8 mouse cellular contexts compared by ENCODE assay signal in the genomic region with DNA sequence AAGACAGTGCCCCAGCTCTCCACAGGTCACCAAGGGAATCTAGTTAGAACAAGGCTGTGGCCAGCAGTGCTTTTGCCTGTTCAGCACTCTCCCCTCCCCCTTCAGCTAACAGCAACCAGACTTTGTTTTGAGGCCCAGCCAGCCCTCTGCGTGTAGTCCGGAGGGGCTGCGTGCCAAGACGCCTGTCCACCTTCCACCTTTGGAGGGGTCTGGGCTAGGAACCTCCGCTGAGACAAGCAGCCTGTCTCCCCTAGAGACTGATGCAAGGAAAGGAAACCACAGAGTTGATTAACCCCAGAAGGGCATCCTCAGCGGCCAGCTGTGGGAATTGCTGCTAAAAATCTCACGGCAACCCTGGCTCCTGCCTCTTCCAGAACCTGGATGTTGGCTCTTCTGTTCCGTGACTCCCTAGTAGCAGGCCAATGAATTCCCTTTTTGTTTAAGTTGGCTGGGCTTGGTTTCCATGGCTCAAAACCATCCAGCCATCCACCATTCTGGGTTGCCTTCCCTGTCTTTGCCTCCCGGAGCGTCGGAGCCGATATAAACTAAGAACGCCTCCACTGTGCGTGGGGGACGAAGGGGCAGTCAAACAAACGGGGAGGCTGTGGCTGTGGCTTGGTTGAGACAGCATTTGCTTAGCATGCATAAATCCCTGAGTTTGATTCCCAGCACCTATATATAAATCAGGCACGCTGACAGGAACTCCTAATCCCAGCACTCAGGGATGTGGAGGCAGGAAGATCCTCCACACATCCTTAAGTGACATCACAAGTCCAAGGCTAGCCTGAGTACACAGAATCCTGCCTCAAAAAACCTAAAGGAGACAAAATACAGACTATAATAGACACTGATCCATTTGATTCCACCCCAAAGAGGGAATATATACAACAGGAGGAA. TPM values are rescaled to one million over a fixed set of nuclear protein-coding genes. Genes with fewer than 3 reads are reported as not detected.
DNase-seq lines count a peak whose midpoint lies in the region; ATAC-seq and TF ChIP-seq lines count a peak whose summit lies in the region.

No protein-coding gene starts in this region.

- H3K9me3 ChIP-seq in embryonic facial prominence, embryonic 10.5 days: no peaks in the 10 kb centered on the region
- H3K9me3 ChIP-seq in heart, embryonic 12.5 days (replicated peaks): no peaks in the 10 kb centered on the region
- no peaks in the 10 kb centered on the region for H3K9me3 ChIP-seq in liver, postnatal 0 days (ENCODE audit: low read length)

- intact Hi-C loops in left cerebral cortex, postnatal 36 days (cut with DNase I): no loop called here
- intact Hi-C loops in left cerebral cortex, postnatal 14 days (cut with DNase I): no loop called here

- peak overlapping the region; percentile 44 for H3K9ac ChIP-seq in heart, embryonic 12.5 days
- no peak overlapping the region for H3K9ac ChIP-seq in liver, postnatal 0 days (replicated peaks)

- peak overlapping the region; percentile 89 for H3K27ac ChIP-seq in embryonic facial prominence, embryonic 10.5 days (replicated peaks)
- H3K27ac ChIP-seq in heart, embryonic 12.5 days (ENCODE audit: poor library complexity, severe bottlenecking): peak overlapping the region; percentile 43
- no peak overlapping the region for H3K27ac ChIP-seq in liver, postnatal 0 days (ENCODE audit: low read depth)

- DNase-seq in left cerebral cortex, postnatal 36 days (ENCODE audit: low spot score in 2 of 2): peak; percentile 23 to 27
- no peak for DNase-seq in left cerebral cortex, postnatal 14 days (ENCODE audit: low spot score in 2 of 2)
- peak; percentile 81 for DNase-seq in embryonic facial prominence, embryonic 10.5 days (ENCODE audit: low spot score)
- no peak for DNase-seq in liver, postnatal 0 days
- no peak for DNase-seq in adrenal gland, adult (ENCODE audit: inconsistent age in 2 of 2, low spot score in 1 of 2)
- no peak for DNase-seq in right cerebral cortex, postnatal 25 days

- peak overlapping the region; percentile 35 for H3K4me2 ChIP-seq in heart, embryonic 12.5 days
- peak overlapping the region; percentile 7; the same call in 1 of the 2 replicates for H3K4me2 ChIP-seq in liver, postnatal 0 days (ENCODE audit: low read depth, low read length)

- no peak for TF ChIP-seq CTCF in liver, postnatal 0 days (IDR thresholded peaks at IDR 0.05; ENCODE audit: low read depth)

- H3K4me3 ChIP-seq in embryonic facial prominence, embryonic 10.5 days: peak overlapping the region; percentile 33; the same call in 1 of the 2 replicates
- H3K4me3 ChIP-seq in heart, embryonic 12.5 days: no peak overlapping the region
- H3K4me3 ChIP-seq in liver, postnatal 0 days (ENCODE audit: low read depth, low read length): no peak overlapping the region

- H3K36me3 ChIP-seq in embryonic facial prominence, embryonic 10.5 days (replicated peaks): no peaks in the 10 kb centered on the region
- no peaks in the 10 kb centered on the region for H3K36me3 ChIP-seq in heart, embryonic 12.5 days
- H3K36me3 ChIP-seq in liver, postnatal 0 days (replicated peaks; ENCODE audit: insufficient read depth, low read length): no peaks in the 10 kb centered on the region

- TF ChIP-seq EP300 in liver, postnatal 0 days (IDR thresholded peaks at IDR 0.05; ENCODE audit: low read depth): no peak

- 39% methylated on average over 17 of the region's 17 CpGs for WGBS in embryonic facial prominence, embryonic 10.5 days
- 54% methylated on average over 17 of the region's 17 CpGs for WGBS in heart, embryonic 12.5 days
- 54% methylated on average over 17 of the region's 17 CpGs for WGBS in liver, postnatal 0 days (ENCODE audit: insufficient replicate concordance)

- no peaks in the 10 kb centered on the region for H3K27me3 ChIP-seq in embryonic facial prominence, embryonic 10.5 days (replicated peaks; ENCODE audit: low read depth, poor library complexity, severe bottlenecking)
- no peaks in the 10 kb centered on the region for H3K27me3 ChIP-seq in heart, embryonic 12.5 days (replicated peaks)
- no peaks in the 10 kb centered on the region for H3K27me3 ChIP-seq in liver, postnatal 0 days (ENCODE audit: insufficient read depth, low read length)

- 0 out of 2 replicates have a peak, but pooled peaks have one; percentile 31 for ATAC-seq in heart, embryonic 12.5 days (ENCODE audit: insufficient number of reproducible peaks, low FRiP score)
- ATAC-seq in liver, postnatal 0 days: no peak
- ATAC-seq in erythroblast, adult 5-6 weeks (replicated peaks; ENCODE audit: low FRiP score, poor library complexity, severe bottlenecking): no peak

- H3K4me1 ChIP-seq in embryonic facial prominence, embryonic 10.5 days: peaks cover 51% of the 10 kb centered on the region
- H3K4me1 ChIP-seq in heart, embryonic 12.5 days (replicated peaks): peaks cover 28% of the 10 kb centered on the region
- H3K4me1 ChIP-seq in liver, postnatal 0 days (ENCODE audit: insufficient read depth): peaks cover 8% of the 10 kb centered on the region

RNA-seq across cellular contexts. Expression of a gene that starts 14.3 kb away (rescaled TPM):
- 10 to 100 TPM; 42.4 to 42.5 TPM for total RNA-seq in left cerebral cortex, postnatal 36 days (2021)
- total RNA-seq in left cerebral cortex, postnatal 14 days (2021): 10 to 100 TPM; 40.6 to 43.4 TPM
- polyA plus RNA-seq in embryonic facial prominence, embryonic 10.5 days (2016; fragmentation: Nextera tagmentation; extraction: Ambion mirVana): 4.8 and 5.1 TPM in 2 replicates
- 5.8 and 7.2 TPM in 2 replicates for polyA plus RNA-seq in heart, embryonic 12.5 days (2016; fragmentation: Nextera tagmentation; extraction: Ambion mirVana)
- polyA plus RNA-seq in liver, postnatal 0 days (2015; fragmentation: Nextera tagmentation; extraction: Ambion mirVana): 1.7 TPM in 2 replicates
- 3.7 and 5.0 TPM in 2 replicates for total RNA-seq in erythroblast, adult 5-6 weeks (2015; ENCODE audit: low replicate concordance)
- total RNA-seq in erythroblast, adult 5-6 weeks (2017; ENCODE audit: low replicate concordance): 2.0 and 2.8 TPM in 2 replicates

Comparison
In these comparisons a context has a peak if more than half of its experiments do, and no peak if none do; other contexts are left out.
1. DNase-seq: peak in left cerebral cortex, postnatal 36 days (2 of 2) and embryonic facial prominence, embryonic 10.5 days (single experiment); none in left cerebral cortex, postnatal 14 days (0 of 2), liver, postnatal 0 days (single experiment), adrenal gland, adult (0 of 2) and right cerebral cortex, postnatal 25 days (single experiment).
2. RNA of a gene that starts 14.3 kb away (total RNA-seq): 40.6 to 43.4 TPM in left cerebral cortex, postnatal 14 days and 42.4 to 42.5 TPM in left cerebral cortex, postnatal 36 days; 2.0 to 5.0 TPM in erythroblast, adult 5-6 weeks; every median in the first group is over 4 times any median in the second.